Mouse (Mus musculus): ENCODE measurements around the gene 1110051M20Rik. TPM values are rescaled to one million over a fixed set of nuclear protein-coding genes. Genes with fewer than 3 reads are reported as not detected.

The 1110051M20Rik gene
- polyA plus RNA-seq, 1 experiment from 2014 or later: 7.7 TPM

DNA sequence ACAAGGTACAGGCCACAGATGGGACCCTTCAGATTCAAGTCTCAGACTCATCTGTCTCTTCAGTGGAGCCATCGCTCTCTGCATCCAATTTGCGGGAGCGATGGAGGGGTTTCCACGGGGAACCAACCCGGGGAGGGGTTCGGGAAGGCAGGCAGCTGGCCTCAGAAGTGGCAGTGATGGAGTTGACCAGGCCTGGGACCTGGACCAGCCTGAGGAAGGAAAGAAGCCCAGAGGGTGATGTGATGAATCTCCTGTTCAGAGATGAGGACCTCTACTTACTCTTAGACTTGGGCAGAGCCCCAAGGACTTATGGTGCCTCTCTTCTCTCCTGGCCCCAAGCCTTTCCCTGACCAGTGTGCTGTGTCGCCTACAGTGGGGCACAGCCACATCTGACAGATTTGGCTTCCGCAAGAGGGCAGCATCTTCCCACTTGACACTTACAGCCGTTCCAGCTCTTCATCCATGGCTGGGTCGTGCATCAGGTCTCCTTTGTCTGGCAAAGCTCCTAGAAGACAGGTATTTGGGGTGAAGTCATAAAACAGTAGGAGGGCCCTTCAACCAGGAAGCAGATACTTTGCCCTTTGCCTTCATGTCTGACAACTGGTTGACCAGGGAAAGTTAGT lies 165.6 kb downstream of the 1110051M20Rik start:
- no peak overlapping the region for H3K4me3 ChIP-seq (replicated peaks)
- DNase-seq (no peak), ATAC-seq (ENCODE audit: low read depth) (peak; percentile 42)
- H3K4me1 ChIP-seq (replicated peaks): peaks cover 18% of the 10 kb centered on the region
- H3K27ac ChIP-seq: no peak overlapping the region
- H3K9ac ChIP-seq: no peak overlapping the region
- 41% methylated on average over 10 of the region's 10 CpGs for WGBS (ENCODE audit: insufficient replicate concordance)
- peaks cover 34% of the 10 kb centered on the region for H3K36me3 ChIP-seq
- no peaks in the 10 kb centered on the region for H3K27me3 ChIP-seq
- no peak overlapping the region for H3K4me2 ChIP-seq
- H3K9me3 ChIP-seq (replicated peaks): no peaks in the 10 kb centered on the region

GRCm38 (mm10) chr2:91269687-91270133 lies 174.8 kb downstream of the 1110051M20Rik start:
- Histone ChIP-seq H3K27ac (peak overlapping the region; percentile 78), H3K9me3 (replicated peaks) (no peaks in the 10 kb centered on the region), H3K4me3 (replicated peaks) (no peak overlapping the region), H3K36me3 (peaks cover 82% of the 10 kb centered on the region), H3K27me3 (no peaks in the 10 kb centered on the region), H3K4me2 (peak overlapping the region; percentile 32), H3K4me1 (replicated peaks) (peaks cover 39% of the 10 kb centered on the region), H3K9ac (peak overlapping the region; percentile 34)
- ATAC-seq (ENCODE audit: low read depth) (no peak), DNase-seq (no peak)
- WGBS (ENCODE audit: insufficient replicate concordance): 84% methylated on average over 8 of the region's 8 CpGs

DNA sequence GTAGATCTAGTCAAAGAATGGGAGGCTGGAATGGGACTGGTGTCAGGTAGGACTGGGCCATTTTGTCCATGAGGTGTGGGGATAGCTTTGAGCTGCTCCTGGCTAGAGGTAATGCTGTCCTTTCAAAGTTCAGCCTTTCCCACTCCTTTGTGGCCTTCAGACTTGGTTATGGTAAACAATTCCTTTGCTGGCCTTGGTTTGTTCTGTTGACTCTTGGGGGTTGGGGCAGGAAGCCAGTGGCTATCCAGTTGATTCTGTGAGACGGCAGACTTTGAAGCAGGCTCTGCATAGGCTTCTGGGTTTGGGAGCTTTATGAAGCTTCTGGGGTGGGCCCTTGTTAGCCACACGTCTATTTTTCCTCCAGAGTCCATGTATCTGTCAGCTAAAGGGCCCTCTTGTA lies 175.8 kb downstream of the 1110051M20Rik start:
- no peak for ATAC-seq (ENCODE audit: low read depth)
- Histone ChIP-seq H3K9me3 (replicated peaks) (no peaks in the 10 kb centered on the region), H3K27ac (peak overlapping the region; percentile 78), H3K4me1 (replicated peaks) (peaks cover 49% of the 10 kb centered on the region), H3K4me3 (replicated peaks) (no peak overlapping the region), H3K27me3 (no peaks in the 10 kb centered on the region), H3K36me3 (peaks cover 72% of the 10 kb centered on the region), H3K4me2 (peak overlapping the region; percentile 32), H3K9ac (0 out of 2 replicates have a peak overlapping the region, but pooled peaks have one; percentile 34)
- no peak for DNase-seq
- whole genome bisulfite sequencing (ENCODE audit: insufficient replicate concordance): 70% methylated on average over 2 of the region's 2 CpGs

DNA sequence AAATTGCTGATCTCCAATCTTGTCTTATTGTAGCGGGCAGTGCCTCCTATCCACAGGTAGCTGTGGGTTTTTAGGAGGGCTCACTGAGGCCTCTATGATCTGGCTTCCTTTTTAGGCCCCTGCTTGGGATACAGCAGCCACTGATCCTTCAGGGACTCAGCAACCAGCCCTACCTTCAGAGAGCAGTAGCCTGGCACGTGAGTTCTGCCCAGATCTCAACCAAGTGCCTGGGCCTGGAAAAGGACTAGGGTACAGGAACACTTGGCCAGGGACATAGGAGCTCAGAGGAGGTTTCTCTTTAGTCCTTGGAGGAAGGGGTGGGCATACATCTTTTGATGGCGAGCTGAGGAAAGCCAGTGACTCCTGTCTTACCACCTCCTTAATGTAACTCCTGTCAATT lies 176.5 kb downstream of the 1110051M20Rik start:
- Histone ChIP-seq H3K9ac (no peak overlapping the region), H3K9me3 (replicated peaks) (no peaks in the 10 kb centered on the region), H3K27ac (peak overlapping the region; percentile 64), H3K4me1 (replicated peaks) (peaks cover 51% of the 10 kb centered on the region), H3K4me3 (replicated peaks) (no peak overlapping the region), H3K36me3 (peaks cover 66% of the 10 kb centered on the region), H3K4me2 (peak overlapping the region; percentile 87; the same call in 1 of the 2 replicates), H3K27me3 (no peaks in the 10 kb centered on the region)
- WGBS (ENCODE audit: insufficient replicate concordance): 78% methylated on average over 3 of the region's 3 CpGs
- no peak for DNase-seq
- ATAC-seq (ENCODE audit: low read depth): no peak

DNA sequence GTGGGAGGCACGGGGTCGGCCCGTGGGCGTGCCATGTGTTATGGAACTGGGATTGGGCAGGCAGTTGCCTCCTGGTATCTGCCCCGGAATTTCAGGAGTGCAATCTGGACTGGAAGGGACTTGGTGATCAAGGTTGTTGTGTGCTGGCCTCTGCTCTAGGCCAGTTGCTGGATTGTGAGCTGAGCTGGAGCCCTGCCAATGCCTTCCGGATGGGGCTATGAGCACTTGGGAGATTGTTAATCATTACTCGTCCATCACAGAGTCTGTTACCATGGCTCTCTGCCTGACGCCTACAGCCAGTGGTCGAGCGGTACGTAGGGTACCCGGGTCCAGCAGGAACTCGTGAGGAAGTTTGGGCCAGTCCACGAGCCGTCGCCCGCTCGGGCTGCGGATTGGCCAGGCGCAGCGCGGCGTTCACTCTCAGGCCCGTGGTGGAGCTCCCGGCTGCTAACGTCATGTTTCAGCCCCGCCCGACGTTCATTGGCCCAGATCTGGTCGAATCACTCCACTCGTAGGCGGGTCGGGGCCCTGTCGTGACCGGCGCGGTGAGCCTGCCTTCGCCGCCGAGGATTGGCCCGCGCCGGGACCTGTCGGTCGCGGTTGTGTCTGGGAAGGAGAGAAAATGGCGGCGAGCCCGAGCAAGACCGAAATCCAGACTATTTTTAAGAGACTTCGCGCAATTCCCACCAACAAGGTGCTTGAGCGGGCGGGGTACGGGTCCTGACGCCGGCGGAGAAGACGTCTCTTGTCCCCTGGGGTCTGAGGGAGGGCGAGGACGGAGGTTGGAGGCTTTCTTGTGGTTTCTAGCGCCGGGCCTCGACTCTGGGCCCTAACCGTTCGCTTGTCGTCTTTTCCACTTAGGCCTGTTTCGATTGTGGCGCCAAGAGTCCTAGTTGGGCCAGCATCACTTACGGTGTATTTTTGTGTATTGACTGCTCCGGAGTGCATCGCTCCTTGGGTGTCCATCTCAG lies 179.5 kb downstream of the 1110051M20Rik start, which contains the start of gene Arfgap2:
Arfgap2 (plus strand) TSS at position 264 of the 971 bp plus-strand sequence.
- Histone ChIP-seq H3K27ac (peak within 1 kb of the TSS; percentile 95), H3K4me2 (peak within 1 kb of the TSS; percentile 87), H3K4me3 (replicated peaks) (peak within 1 kb of the TSS; percentile 93), H3K36me3 (peaks cover 49% of the 10 kb centered on the region), H3K27me3 (peaks cover 4% of the 10 kb centered on the region; the same call in 1 of the 2 replicates), H3K9ac (peak within 1 kb of the TSS; percentile 95), H3K9me3 (replicated peaks) (no peaks in the 10 kb centered on the region), H3K4me1 (replicated peaks) (peaks cover 46% of the 10 kb centered on the region)
- peak; percentile 97 for DNase-seq
- 3% methylated on average over 72 of the region's 72 CpGs for WGBS (ENCODE audit: insufficient replicate concordance)
- ATAC-seq (ENCODE audit: low read depth): peak; percentile 97

DNA sequence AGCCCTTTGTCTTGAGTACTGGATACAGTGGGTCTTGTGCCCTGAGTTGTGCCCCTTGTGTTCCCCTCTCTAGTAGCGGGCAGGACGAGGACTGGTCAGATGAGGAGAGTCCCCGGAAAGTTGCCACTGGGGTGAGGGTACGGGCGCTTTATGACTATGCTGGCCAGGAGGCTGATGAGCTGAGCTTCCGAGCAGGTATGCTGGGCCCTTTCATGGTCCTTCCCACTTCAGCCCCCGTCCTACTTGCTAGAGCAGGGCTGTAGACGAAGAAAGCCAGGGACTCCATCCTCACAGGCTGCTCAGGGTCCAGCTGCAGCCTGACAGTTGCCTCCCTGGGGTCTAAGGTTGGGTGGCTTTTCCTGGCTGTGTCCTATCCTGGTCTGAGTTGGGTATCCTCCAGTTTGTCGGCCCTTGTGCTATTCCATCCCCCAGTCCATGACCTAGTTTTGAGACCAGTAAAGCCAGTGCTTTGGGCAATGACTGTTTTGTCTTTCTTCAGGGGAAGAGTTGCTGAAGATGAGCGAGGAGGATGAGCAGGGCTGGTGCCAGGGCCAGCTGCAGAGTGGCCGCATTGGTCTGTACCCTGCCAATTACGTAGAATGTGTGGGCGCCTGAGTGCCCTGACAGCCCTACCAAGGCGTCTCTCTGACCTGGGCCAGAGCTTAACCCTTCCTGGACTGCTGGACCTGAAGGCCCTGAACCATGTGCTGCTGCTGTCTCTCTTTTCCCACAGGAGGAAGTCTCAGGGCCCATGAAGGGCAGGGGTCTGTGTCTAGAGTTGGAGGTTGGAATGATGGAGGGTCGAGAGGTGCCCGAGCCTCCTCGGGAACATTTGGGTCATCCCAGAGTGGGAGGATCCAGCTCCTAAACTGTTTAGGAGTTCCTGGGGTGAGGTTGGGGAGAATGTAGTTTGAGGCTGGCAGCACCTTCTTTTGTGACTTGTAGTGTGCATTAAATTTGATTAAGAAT lies 180.5 kb downstream of the 1110051M20Rik start:
- H3K4me1 ChIP-seq (replicated peaks): peaks cover 37% of the 10 kb centered on the region
- peak overlapping the region; percentile 77 for H3K4me2 ChIP-seq
- ATAC-seq (ENCODE audit: low read depth): no peak
- H3K27me3 ChIP-seq: peaks cover 14% of the 10 kb centered on the region
- peaks cover 39% of the 10 kb centered on the region for H3K36me3 ChIP-seq
- no peaks in the 10 kb centered on the region for H3K9me3 ChIP-seq (replicated peaks)
- H3K27ac ChIP-seq: peak overlapping the region; percentile 80
- 82% methylated on average over 17 of the region's 17 CpGs for WGBS (ENCODE audit: insufficient replicate concordance)
- H3K4me3 ChIP-seq (replicated peaks): peak overlapping the region; percentile 93
- peak overlapping the region; percentile 74 for H3K9ac ChIP-seq
- DNase-seq: no peak

- Histone ChIP-seq H3K4me3 (replicated peaks) (no peak overlapping the region), H3K9me3 (replicated peaks) (no peaks in the 10 kb centered on the region), H3K9ac (no peak overlapping the region), H3K27me3 (peaks cover 59% of the 10 kb centered on the region), H3K4me2 (no peak overlapping the region), H3K4me1 (replicated peaks) (peaks cover 31% of the 10 kb centered on the region), H3K27ac (no peak overlapping the region), H3K36me3 (peaks cover 12% of the 10 kb centered on the region)
- DNase-seq: no peak
- no peak for ATAC-seq (ENCODE audit: low read depth)
- WGBS (ENCODE audit: insufficient replicate concordance): 81% methylated on average over 1 of the region's 1 CpGs
Observed at GRCm38 (mm10) chr2:91259493-91259892, 185.0 kb downstream of the 1110051M20Rik start.

- Histone ChIP-seq H3K27ac (no peak overlapping the region), H3K4me2 (peak overlapping the region; percentile 56; the same call in 1 of the 2 replicates)
- ATAC-seq (ENCODE audit: low read depth): no peak
Observed at GRCm38 (mm10) chr2:91258830-91259229, 185.7 kb downstream of the 1110051M20Rik start.

GRCm38 (mm10) chr2:91258054-91258453 lies 186.4 kb downstream of the 1110051M20Rik start:
- Histone ChIP-seq H3K27ac (0 out of 2 replicates have a peak overlapping the region, but pooled peaks have one; percentile 9), H3K27me3 (peaks cover 73% of the 10 kb centered on the region), H3K4me2 (peak overlapping the region; percentile 56), H3K36me3 (peaks cover 12% of the 10 kb centered on the region), H3K4me1 (replicated peaks) (peaks cover 21% of the 10 kb centered on the region), H3K9me3 (replicated peaks) (no peaks in the 10 kb centered on the region), H3K4me3 (replicated peaks) (peak overlapping the region; percentile 50), H3K9ac (peak overlapping the region; percentile 37)
- WGBS (ENCODE audit: insufficient replicate concordance): 68% methylated on average over 5 of the region's 5 CpGs
- no peak for ATAC-seq (ENCODE audit: low read depth)
- DNase-seq: no peak

More at GRCm38 (mm10) chr2:91258830-91259229, 185.7 kb downstream of the 1110051M20Rik start:
- H3K9ac ChIP-seq: no peak overlapping the region
- 23% methylated on average over 1 of the region's 1 CpGs for WGBS (ENCODE audit: insufficient replicate concordance)
- H3K4me3 ChIP-seq (replicated peaks): no peak overlapping the region
- H3K27me3 ChIP-seq: peaks cover 66% of the 10 kb centered on the region
- DNase-seq: no peak
- peaks cover 12% of the 10 kb centered on the region for H3K36me3 ChIP-seq
- no peaks in the 10 kb centered on the region for H3K9me3 ChIP-seq (replicated peaks)
- H3K4me1 ChIP-seq (replicated peaks): peaks cover 24% of the 10 kb centered on the region
